19 mouse cellular contexts compared by ENCODE assay signal in the genomic region with DNA sequence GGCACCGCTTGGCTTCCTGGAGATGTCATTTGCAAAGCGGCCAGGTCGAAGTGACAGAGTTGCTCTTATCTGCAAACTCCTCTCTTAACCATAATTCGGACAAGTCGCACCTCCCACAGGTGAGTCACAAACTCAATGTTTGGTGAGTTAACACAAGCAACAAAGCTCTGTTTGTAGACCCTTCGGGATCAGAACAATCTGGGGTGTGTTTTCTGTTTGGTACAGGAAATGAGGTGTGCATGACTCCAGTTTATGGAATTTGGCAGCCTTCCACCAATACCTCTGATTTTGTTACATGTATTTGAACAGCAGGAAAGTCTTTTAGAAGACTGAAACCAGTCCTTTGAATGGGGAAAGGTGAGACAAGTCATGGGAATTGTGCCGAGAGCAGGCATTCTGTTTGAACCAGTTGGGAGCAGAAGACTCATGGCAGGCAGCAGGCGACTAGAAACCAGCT. TPM values are rescaled to one million over a fixed set of nuclear protein-coding genes. Genes with fewer than 3 reads are reported as not detected.
DNase-seq lines count a peak whose midpoint lies in the region; ATAC-seq and TF ChIP-seq lines count a peak whose summit lies in the region.
"Had no signal": no experiment of that assay in that cellular context is flagged by ENCODE, and none has a peak within 500 bp of the region (broad histone marks: within the 10 kb centered on the region; RNA-seq: fewer than 3 reads in every experiment).

No protein-coding gene starts in this region.

- H3K4me3 ChIP-seq in lung, embryonic 14.5 days (ENCODE audit: low read depth, low read length), result no peak overlapping the region
- H3K4me3 ChIP-seq in cortical plate, adult 2 months (ENCODE audit: insufficient read depth, low read length), result no peak overlapping the region
- no peak overlapping the region for H3K4me3 ChIP-seq in intestine, embryonic 15.5 days (replicated peaks)
- no peak overlapping the region for H3K4me3 ChIP-seq in stomach, embryonic 14.5 days (ENCODE audit: low read depth, low read length)
- H3K4me3 ChIP-seq in layer of hippocampus, adult 2 months, result no peak overlapping the region
- H3K4me3 ChIP-seq: heart, embryonic 15.5 days had no signal

- TF ChIP-seq POLR2A in cortical plate, adult 2 months (IDR thresholded peaks at IDR 0.05; ENCODE audit: extremely low read depth, insufficient read depth, low read length), result no peak

- H3K27ac ChIP-seq in lung, embryonic 14.5 days (ENCODE audit: low read depth), result peak overlapping the region; percentile 68
- H3K27ac ChIP-seq in cortical plate, adult 2 months (ENCODE audit: insufficient read depth, low read length), result peak overlapping the region; percentile 28; the same call in 1 of the 2 replicates
- no peak overlapping the region for H3K27ac ChIP-seq in intestine, embryonic 15.5 days
- H3K27ac ChIP-seq in stomach, embryonic 14.5 days (ENCODE audit: low read length), result peak overlapping the region; percentile 80
- H3K27ac ChIP-seq in layer of hippocampus, adult 2 months, result no peak overlapping the region
- H3K27ac ChIP-seq: heart, embryonic 15.5 days; hindbrain, embryonic 14.5 days had no signal

- peaks cover under 1% of the 10 kb centered on the region; the same call in 1 of the 2 replicates for H3K4me1 ChIP-seq in lung, embryonic 14.5 days (ENCODE audit: insufficient read depth)
- no peaks in the 10 kb centered on the region for H3K4me1 ChIP-seq in cortical plate, adult 2 months (ENCODE audit: control insufficient read depth, insufficient read depth, low read length)
- no peaks in the 10 kb centered on the region for H3K4me1 ChIP-seq in intestine, embryonic 15.5 days (replicated peaks)
- no peaks in the 10 kb centered on the region for H3K4me1 ChIP-seq in stomach, embryonic 14.5 days (ENCODE audit: control insufficient read depth, insufficient read depth, low read length)
- H3K4me1 ChIP-seq: heart, embryonic 15.5 days had no signal

- H3K9me3 ChIP-seq in lung, embryonic 14.5 days (ENCODE audit: low read depth, low read length), result no peaks in the 10 kb centered on the region
- no peaks in the 10 kb centered on the region for H3K9me3 ChIP-seq in intestine, embryonic 15.5 days
- no peaks in the 10 kb centered on the region for H3K9me3 ChIP-seq in stomach, embryonic 14.5 days (ENCODE audit: control insufficient read depth, low read depth, low read length)
- H3K9me3 ChIP-seq: heart, embryonic 15.5 days had no signal

- peak; percentile 31; the same call in 1 of the 2 replicates for ATAC-seq in lung, embryonic 14.5 days (ENCODE audit: insufficient read depth)
- 0 out of 2 replicates have a peak, but pooled peaks have one; percentile 25 for ATAC-seq in intestine, embryonic 15.5 days
- ATAC-seq in stomach, embryonic 14.5 days (ENCODE audit: insufficient number of reproducible peaks, insufficient read depth, low FRiP score, low read depth), result peak; percentile 84

- H3K36me3 ChIP-seq in lung, embryonic 14.5 days (ENCODE audit: insufficient read depth), result no peaks in the 10 kb centered on the region
- H3K36me3 ChIP-seq in intestine, embryonic 15.5 days, result no peaks in the 10 kb centered on the region
- H3K36me3 ChIP-seq in stomach, embryonic 14.5 days (ENCODE audit: control insufficient read depth, insufficient read depth, low read length), result no peaks in the 10 kb centered on the region
- H3K36me3 ChIP-seq: heart, embryonic 15.5 days had no signal

- no peak for TF ChIP-seq CTCF in lung, embryonic 14.5 days (IDR thresholded peaks at IDR 0.05; ENCODE audit: low read depth)
- TF ChIP-seq CTCF in cortical plate, adult 2 months (IDR thresholded peaks at IDR 0.05; ENCODE audit: extremely low read depth, insufficient read depth, low read length), result no peak
- no peak for TF ChIP-seq CTCF in layer of hippocampus, adult 2 months (conservative IDR thresholded peaks at IDR 0.05)

- H3K27me3 ChIP-seq in lung, embryonic 14.5 days (ENCODE audit: insufficient read depth, low read length), result no peaks in the 10 kb centered on the region
- H3K27me3 ChIP-seq in intestine, embryonic 15.5 days (replicated peaks), result no peaks in the 10 kb centered on the region
- H3K27me3 ChIP-seq in stomach, embryonic 14.5 days (ENCODE audit: control insufficient read depth, insufficient read depth, low read length), result no peaks in the 10 kb centered on the region
- H3K27me3 ChIP-seq: heart, embryonic 15.5 days had no signal

- 71% methylated on average over 8 of the region's 8 CpGs for WGBS in lung, embryonic 14.5 days
- 65% methylated on average over 8 of the region's 8 CpGs for WGBS in intestine, embryonic 15.5 days
- 73% methylated on average over 8 of the region's 8 CpGs for WGBS in stomach, embryonic 14.5 days

- H3K4me2 ChIP-seq in lung, embryonic 14.5 days, result no peak overlapping the region
- H3K4me2 ChIP-seq in intestine, embryonic 15.5 days (replicated peaks), result no peak overlapping the region
- H3K4me2 ChIP-seq in stomach, embryonic 14.5 days (replicated peaks; ENCODE audit: low read depth, low read length), result 0 out of 2 replicates have a peak overlapping the region, but pooled peaks have one; percentile 2
- H3K4me2 ChIP-seq: heart, embryonic 15.5 days; hindbrain, embryonic 14.5 days had no signal

- H3K9ac ChIP-seq in lung, embryonic 14.5 days, result no peak overlapping the region
- no peak overlapping the region for H3K9ac ChIP-seq in intestine, embryonic 15.5 days
- H3K9ac ChIP-seq in stomach, embryonic 14.5 days (replicated peaks; ENCODE audit: low read depth, low read length), result no peak overlapping the region
- H3K9ac ChIP-seq: heart, embryonic 15.5 days; hindbrain, embryonic 14.5 days had no signal

- peak; percentile 75 for DNase-seq in lung, embryonic 14.5 days
- no peak for DNase-seq in lung, postnatal 4 days
- DNase-seq in adrenal gland, adult (ENCODE audit: inconsistent age in 2 of 2, low spot score in 1 of 2), result no peak
- DNase-seq in layer of hippocampus, adult 2 months (ENCODE audit: low spot score in 2 of 2), result no peak
- DNase-seq: cerebellum, adult 2 months; midbrain, embryonic 14.5 days; thymus, postnatal 36 days had no signal

RNA-seq across cellular contexts. Expression of a gene that starts 58.9 kb away (rescaled TPM):
- not detected in 2 replicates for polyA plus RNA-seq in lung, embryonic 14.5 days (2014; fragmentation: Nextera tagmentation; extraction: Ambion mirVana)
- not detected in 2 replicates for polyA plus RNA-seq in cortical plate, adult 2 months (2012; rRNA removed)
- not detected in 2 replicates for polyA plus RNA-seq in intestine, embryonic 15.5 days (2015; fragmentation: Nextera tagmentation; extraction: Ambion mirVana)
- not detected in 2 replicates for polyA plus RNA-seq in stomach, embryonic 14.5 days (2014; fragmentation: Nextera tagmentation; extraction: Ambion mirVana)
- not detected for total RNA-seq in layer of hippocampus, adult 2 months (2021)
- total RNA-seq: adrenal gland, adult 18-20 months; gastrocnemius, postnatal 4 days; layer of hippocampus, adult 8-10 months; left cerebral cortex, postnatal 14 days had no signal
- polyA plus RNA-seq: brain, embryonic 14.5 days; cerebellum, adult 2 months; frontal cortex, adult 2 months; heart, embryonic 15.5 days; hindbrain, embryonic 14.5 days; kidney, embryonic 14.5 days; midbrain, embryonic 14.5 days had no signal

Comparison
In these comparisons a context has a peak if more than half of its experiments do, and no peak if none do; other contexts are left out.
1. ATAC-seq: peak in every context shown above with its lines; median percentile 84 in stomach, embryonic 14.5 days; 31 in lung, embryonic 14.5 days; 25 in intestine, embryonic 15.5 days.
2. H3K27ac ChIP-seq: peak in lung, embryonic 14.5 days (single experiment), cortical plate, adult 2 months (single experiment) and stomach, embryonic 14.5 days (single experiment); none in intestine, embryonic 15.5 days (single experiment) and layer of hippocampus, adult 2 months (single experiment).